Mouse (Mus musculus) lung, embryonic 16.5 days (tissue): ENCODE results near the gene Gpr160. TPM values are rescaled to one million over a fixed set of nuclear protein-coding genes. Genes with fewer than 3 reads are reported as not detected.

Experiments used
- polyA plus RNA-seq: library from polyadenylated mRNA; unstranded; fragments of >200 nt; fragmentation: Nextera tagmentation; extraction: Ambion mirVana; gene quantifications from 2 replicates; pipeline ENCODE4 v1.2.1, GENCODE M21; 2015

Gpr160 gene
- polyA plus RNA-seq, 1 experiment from 2014 or later, result 5.0 TPM

Other genes with a start within 250 kb of the Gpr160 start
- not detected in 2 replicates for gene Lrriq4, start 211.4 kb upstream of the Gpr160 start, polyA plus RNA-seq
- gene Lrrc34, start 208.1 kb upstream of the Gpr160 start, polyA plus RNA-seq, result 6.4 and 6.7 TPM in 2 replicates
- gene Lrrc31, start 156.1 kb upstream of the Gpr160 start, polyA plus RNA-seq, result 0.49 and 0.55 TPM in 2 replicates
- gene Samd7, start 109.7 kb upstream of the Gpr160 start, polyA plus RNA-seq, result not detected in 2 replicates
- gene Sec62, start 63.1 kb upstream of the Gpr160 start, polyA plus RNA-seq, result 80.0 and 96.2 TPM in 2 replicates
- gene Phc3, start 113.5 kb downstream of the Gpr160 start, polyA plus RNA-seq, result 6.7 and 7.2 TPM in 2 replicates
- 51.0 and 53.2 TPM in 2 replicates for gene Prkci, start 139.8 kb downstream of the Gpr160 start, polyA plus RNA-seq
- 20.6 and 22.2 TPM in 2 replicates for gene Skil, start 239.1 kb downstream of the Gpr160 start, polyA plus RNA-seq